9 mouse cellular contexts compared by ENCODE assay signal in genomic region chr17:45718323-45718722, GRCm38 (mm10). TPM values are rescaled to one million over a fixed set of nuclear protein-coding genes. Genes with fewer than 3 reads are reported as not detected.
DNase-seq lines count a peak whose midpoint lies in the region; ATAC-seq and TF ChIP-seq lines count a peak whose summit lies in the region.
"Had no signal": no experiment of that assay in that cellular context is flagged by ENCODE, and none has a peak within 500 bp of the region (broad histone marks: within the 10 kb centered on the region; RNA-seq: fewer than 3 reads in every experiment).

No protein-coding gene starts in this region.

- no peak overlapping the region for H3K27ac ChIP-seq in liver, embryonic 16.5 days (ENCODE audit: low read length)
- H3K27ac ChIP-seq: heart, embryonic 13.5 days had no signal

- peaks cover 40% of the 10 kb centered on the region for H3K4me1 ChIP-seq in G1E (ENCODE audit: insufficient read depth, low read depth, low read length)
- no peaks in the 10 kb centered on the region for H3K4me1 ChIP-seq in liver, embryonic 16.5 days (ENCODE audit: control insufficient read depth, low read depth, low read length)

- DNase-seq in CD4-positive, CD25-positive, alpha-beta regulatory T cell, adult 2 months (ENCODE audit: low read depth, low spot score) = peak; percentile 79
- peak; percentile 37 for DNase-seq in G1E (ENCODE audit: low spot score)
- peak; percentile 71 for DNase-seq in cerebellum, adult 9-11 months
- peak; percentile 73 for DNase-seq in gastrocnemius, postnatal 10 days
- peak; percentile 84 for DNase-seq in kidney, postnatal 10 days
- peak; percentile 64 for DNase-seq in retina, postnatal 7 days (ENCODE audit: low read depth, low spot score)

- H3K9ac ChIP-seq in liver, embryonic 16.5 days (ENCODE audit: low read depth, low read length) = no peak overlapping the region
- H3K9ac ChIP-seq: heart, embryonic 13.5 days had no signal

- TF ChIP-seq CTCF in G1E (IDR thresholded peaks at IDR 0.05; ENCODE audit: low read depth, low read length) = peak; percentile 72

- no peak overlapping the region for H3K4me2 ChIP-seq in liver, embryonic 16.5 days (ENCODE audit: low read depth, low read length)
- H3K4me2 ChIP-seq: heart, embryonic 13.5 days had no signal

- peak; percentile 68; the same call in 1 of the 2 replicates for ATAC-seq in G1E (ENCODE audit: extremely low read depth, insufficient number of reproducible peaks, low FRiP score, poor library complexity, severe bottlenecking)
- 0 out of 2 replicates have a peak, but pooled peaks have one; percentile 39 for ATAC-seq in liver, embryonic 16.5 days (ENCODE audit: low read depth)
- no peak for ATAC-seq in activated CD4-positive, CD25-positive, alpha-beta regulatory T cell, adult 4 months

- no peaks in the 10 kb centered on the region for H3K9me3 ChIP-seq in G1E (replicated peaks)
- no peaks in the 10 kb centered on the region for H3K9me3 ChIP-seq in liver, embryonic 16.5 days (replicated peaks; ENCODE audit: control insufficient read depth, low read length)
- H3K9me3 ChIP-seq: heart, embryonic 13.5 days had no signal

- 2% methylated on average over 10 of the region's 10 CpGs for WGBS in liver, embryonic 16.5 days (ENCODE audit: insufficient replicate concordance)

- no peak overlapping the region for H3K4me3 ChIP-seq in G1E (ENCODE audit: low read depth, low read length)
- H3K4me3 ChIP-seq in liver, embryonic 16.5 days (ENCODE audit: low read depth, low read length) = no peak overlapping the region
- H3K4me3 ChIP-seq: heart, embryonic 13.5 days had no signal

- H3K27me3 ChIP-seq in G1E (ENCODE audit: insufficient read depth, low read length) = no peaks in the 10 kb centered on the region
- no peaks in the 10 kb centered on the region for H3K27me3 ChIP-seq in liver, embryonic 16.5 days (ENCODE audit: control insufficient read depth, insufficient read depth, low read depth, low read length)

- peaks cover 71% of the 10 kb centered on the region for H3K36me3 ChIP-seq in G1E (replicated peaks)
- no peaks in the 10 kb centered on the region for H3K36me3 ChIP-seq in liver, embryonic 16.5 days (ENCODE audit: control insufficient read depth, insufficient read depth)
- H3K36me3 ChIP-seq: heart, embryonic 13.5 days had no signal

RNA-seq across cellular contexts. Expression of gene 1600014C23Rik, which starts 15.3 kb away (rescaled TPM):
- total RNA-seq in G1E (2014; fragmentation: Nextera tagmentation) = 11.8 TPM in 1 of 2 replicates, not detected in the other
- total RNA-seq in G1E (2017) = 3.6 and 4.4 TPM in 2 replicates
- 2.2 and 2.7 TPM in 2 replicates for polyA plus RNA-seq in G1E (2012)
- not detected for total RNA-seq in gastrocnemius, postnatal 10 days (2021)
- polyA plus RNA-seq in liver, embryonic 16.5 days (2015; fragmentation: Nextera tagmentation; extraction: Ambion mirVana) = not detected in 2 replicates
- not detected for polyA plus RNA-seq in activated CD4-positive, CD25-positive, alpha-beta regulatory T cell, adult 4 months (2017; shearing (Covaris generic))

RNA-seq across cellular contexts. Expression of gene Tmem63b, which starts 31.6 kb away (rescaled TPM):
- 22.6 and 25.0 TPM in 2 replicates for total RNA-seq in G1E (2014; fragmentation: Nextera tagmentation)
- 8.7 and 9.9 TPM in 2 replicates for total RNA-seq in G1E (2017)
- 18.6 and 21.6 TPM in 2 replicates for polyA plus RNA-seq in G1E (2012)
- 10 to 100 TPM; 55.0 to 58.2 TPM for total RNA-seq in gastrocnemius, postnatal 10 days (2021)
- 8.2 and 10.0 TPM in 2 replicates for polyA plus RNA-seq in liver, embryonic 16.5 days (2015; fragmentation: Nextera tagmentation; extraction: Ambion mirVana)
- polyA plus RNA-seq in activated CD4-positive, CD25-positive, alpha-beta regulatory T cell, adult 4 months (2017; shearing (Covaris generic)) = 1 to 10 TPM; 2.7 to 3.6 TPM

RNA-seq across cellular contexts. Expression of gene Mrpl14, which starts 32.2 kb away (rescaled TPM):
- total RNA-seq in G1E (2014; fragmentation: Nextera tagmentation) (36.2 and 36.8 TPM in 2 replicates), G1E (2017) (17.3 and 29.6 TPM in 2 replicates)
- polyA plus RNA-seq in G1E (2012) = 237 and 310 TPM in 2 replicates
- 10 to 100 TPM; 82.3 to 83.5 TPM for total RNA-seq in gastrocnemius, postnatal 10 days (2021)
- 94.4 and 99.9 TPM in 2 replicates for polyA plus RNA-seq in liver, embryonic 16.5 days (2015; fragmentation: Nextera tagmentation; extraction: Ambion mirVana)
- 10 to 100 TPM; 73.4 to 90.9 TPM for polyA plus RNA-seq in activated CD4-positive, CD25-positive, alpha-beta regulatory T cell, adult 4 months (2017; shearing (Covaris generic))

RNA-seq across cellular contexts. Expression of gene Capn11, which starts 59.2 kb away (rescaled TPM):
- total RNA-seq in G1E (2014; fragmentation: Nextera tagmentation) (not detected in 2 replicates), G1E (2017) (not detected in 2 replicates)
- polyA plus RNA-seq in G1E (2012) = not detected in 2 replicates
- total RNA-seq in gastrocnemius, postnatal 10 days (2021) = under 1 TPM in 1 of 2 experiments, not detected in 1; 0.16 TPM
- polyA plus RNA-seq in liver, embryonic 16.5 days (2015; fragmentation: Nextera tagmentation; extraction: Ambion mirVana) = 0.08 and 0.41 TPM in 2 replicates
- polyA plus RNA-seq in activated CD4-positive, CD25-positive, alpha-beta regulatory T cell, adult 4 months (2017; shearing (Covaris generic)) = under 1 TPM in 1 of 2 experiments, not detected in 1; 0.33 TPM
